Mouse (Mus musculus) heart, embryonic 13.5 days (tissue): ENCODE results near the gene Fam208a. TPM values are rescaled to one million over a fixed set of nuclear protein-coding genes. Genes with fewer than 3 reads are reported as not detected.

Experiments
- ATAC-seq: fragments of 200-750 bp; cut with Nextera tagmentation; 2 replicates; pipeline ENCODE4 v1.8.0; 2017; ENCODE audit warnings: moderate TSS enrichment; ENCODE audit not compliant: insufficient number of reproducible peaks, low FRiP score, low TSS enrichment; ENCODE audit errors: extremely low read depth
- H3K27ac ChIP-seq: fragments of 300-500 bp; sonication (generic); replicated peaks from 2 replicates; pipeline ENCODE4 v1.5.1; 2015; ENCODE audit warnings: moderate library complexity, mild to moderate bottlenecking, inconsistent platforms
- H3K27me3 ChIP-seq: fragments of 300-500 bp; sonication (generic); replicated peaks from 2 replicates; pipeline ENCODE4 v1.6.1; 2015; ENCODE audit warnings: mild to moderate bottlenecking, inconsistent platforms
- H3K36me3 ChIP-seq: fragments of 300-500 bp; sonication (generic); 2 replicates; pipeline ENCODE4 v1.6.1; 2015; ENCODE audit warnings: mild to moderate bottlenecking, inconsistent platforms
- H3K4me1 ChIP-seq: fragments of 300-500 bp; sonication (generic); 2 replicates; pipeline ENCODE4 v1.6.1; 2015; ENCODE audit warnings: inconsistent platforms
- H3K4me2 ChIP-seq: fragments of 300-500 bp; sonication (generic); 2 replicates; pipeline ENCODE4 v1.6.1; 2015; ENCODE audit warnings: inconsistent platforms, mild to moderate bottlenecking, moderate library complexity
- H3K4me3 ChIP-seq: fragments of 300-500 bp; sonication (generic); 2 replicates; pipeline ENCODE4 v1.5.1; 2015; ENCODE audit warnings: moderate library complexity, mild to moderate bottlenecking, inconsistent platforms
- H3K9ac ChIP-seq: fragments of 300-500 bp; sonication (generic); 2 replicates; pipeline ENCODE4 v1.6.1; 2015; ENCODE audit warnings: inconsistent platforms, mild to moderate bottlenecking, moderate library complexity
- H3K9me3 ChIP-seq: fragments of 300-500 bp; sonication (generic); 2 replicates; pipeline ENCODE4 v1.6.1; 2016; ENCODE audit warnings: inconsistent platforms
- WGBS: fragments of 180-500 bp; shearing (Covaris S2); methylation state at CpG from one replicate; pipeline ENCODE4 v1.1.7; 2015; ENCODE audit warnings: mixed read lengths; 5-methylcytosine and 5-hydroxymethylcytosine counted together
- polyA plus RNA-seq: library from polyadenylated mRNA; unstranded; fragments of >200 nt; fragmentation: Nextera tagmentation; extraction: Ambion mirVana; gene quantifications from 2 replicates; pipeline ENCODE4 v1.2.1, GENCODE M21; 2015

Fam208a gene
- polyA plus RNA-seq, 1 experiment from 2014 or later, result 8.5 TPM

DNA sequence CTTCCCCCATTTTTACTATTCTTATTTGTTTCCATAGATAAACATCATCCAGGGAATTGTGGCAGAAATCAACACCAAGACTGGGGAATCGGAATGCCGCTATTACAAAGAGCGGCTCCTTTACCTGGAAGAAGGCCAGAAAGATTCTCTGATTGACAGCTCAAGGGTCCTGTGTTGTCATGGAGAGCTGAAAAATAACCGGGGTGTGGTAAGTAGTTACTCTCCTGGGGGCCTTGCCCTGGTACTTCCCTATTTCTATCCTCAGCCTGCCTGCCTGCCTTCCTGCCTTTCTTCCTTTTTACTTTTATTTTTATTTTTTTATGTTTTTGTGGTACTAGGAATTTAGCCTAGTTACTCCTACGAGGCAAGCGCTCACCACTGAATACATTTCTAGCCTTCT is 31.1 kb upstream of the Fam208a start:
- H3K9ac ChIP-seq, result no peak overlapping the region
- no peaks in the 10 kb centered on the region for H3K9me3 ChIP-seq
- no peak overlapping the region for H3K27ac ChIP-seq
- no peak overlapping the region for H3K4me2 ChIP-seq
- no peak overlapping the region for H3K4me3 ChIP-seq
- 80% methylated on average over 6 of the region's 6 CpGs for WGBS
- H3K4me1 ChIP-seq, result peaks cover 10% of the 10 kb centered on the region; the same call in 1 of the 2 replicates
- ATAC-seq, result no peak
- peaks cover 43% of the 10 kb centered on the region for H3K36me3 ChIP-seq
- H3K27me3 ChIP-seq, result no peaks in the 10 kb centered on the region

DNA sequence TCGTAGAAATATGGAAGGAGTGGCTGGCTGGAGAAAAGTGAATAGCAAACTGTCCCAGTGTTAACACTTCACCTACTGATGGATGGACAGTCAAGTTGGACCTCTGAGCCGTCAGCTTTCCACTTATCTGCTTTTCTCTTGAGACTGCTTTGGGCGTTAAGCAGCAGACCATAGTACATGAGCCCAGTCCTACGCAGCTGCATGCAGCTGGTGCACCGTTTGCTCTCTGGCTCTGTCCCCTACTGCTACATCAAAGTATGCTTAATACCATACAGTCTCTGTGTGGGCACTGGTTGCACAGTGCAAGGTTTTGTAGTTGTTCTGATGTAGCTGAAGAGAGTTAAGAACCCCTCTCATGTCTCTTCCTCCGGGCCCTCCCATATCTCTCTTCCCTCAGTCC is 28.1 kb upstream of the Fam208a start:
- Histone ChIP-seq H3K9ac (no peak overlapping the region), H3K4me1 (peaks cover 10% of the 10 kb centered on the region; the same call in 1 of the 2 replicates), H3K9me3 (no peaks in the 10 kb centered on the region), H3K27ac (no peak overlapping the region), H3K4me2 (no peak overlapping the region), H3K4me3 (no peak overlapping the region), H3K27me3 (no peaks in the 10 kb centered on the region), H3K36me3 (peaks cover 63% of the 10 kb centered on the region)
- 61% methylated on average over 6 of the region's 6 CpGs for WGBS
- no peak for ATAC-seq

DNA sequence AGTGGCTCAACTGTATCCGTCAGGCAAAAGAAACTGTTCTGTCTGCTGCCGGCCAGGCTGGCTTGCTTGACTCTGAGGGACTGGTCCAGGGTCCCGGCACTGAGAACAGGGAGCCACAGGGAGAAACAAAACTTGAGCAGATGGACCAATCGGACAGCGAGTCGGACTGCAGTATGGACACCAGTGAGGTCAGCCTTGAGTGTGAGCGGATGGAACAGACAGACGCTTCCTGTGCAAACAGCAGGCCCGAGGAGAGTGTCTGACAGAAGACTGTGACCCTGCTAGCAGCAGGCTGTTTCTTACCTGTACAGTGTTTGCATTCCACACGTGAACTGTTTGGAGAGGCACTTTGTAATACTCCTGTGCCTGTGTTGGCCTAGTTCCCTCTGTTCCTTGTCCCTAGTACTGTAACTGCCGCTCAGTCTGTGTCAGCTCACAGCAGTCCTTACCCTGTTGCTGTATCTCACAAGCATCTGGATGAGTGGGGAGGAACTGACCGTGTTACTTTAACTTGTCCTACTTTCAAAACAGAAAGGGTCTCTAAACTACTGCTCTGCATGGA is 26.8 kb upstream of the Fam208a start:
- H3K36me3 ChIP-seq, result peaks cover 63% of the 10 kb centered on the region
- H3K9ac ChIP-seq, result no peak overlapping the region
- H3K9me3 ChIP-seq, result no peaks in the 10 kb centered on the region
- ATAC-seq, result no peak
- H3K27ac ChIP-seq, result no peak overlapping the region
- peaks cover 10% of the 10 kb centered on the region; the same call in 1 of the 2 replicates for H3K4me1 ChIP-seq
- WGBS, result 71% methylated on average over 12 of the region's 12 CpGs
- H3K4me2 ChIP-seq, result no peak overlapping the region
- no peak overlapping the region for H3K4me3 ChIP-seq
- H3K27me3 ChIP-seq, result no peaks in the 10 kb centered on the region

DNA sequence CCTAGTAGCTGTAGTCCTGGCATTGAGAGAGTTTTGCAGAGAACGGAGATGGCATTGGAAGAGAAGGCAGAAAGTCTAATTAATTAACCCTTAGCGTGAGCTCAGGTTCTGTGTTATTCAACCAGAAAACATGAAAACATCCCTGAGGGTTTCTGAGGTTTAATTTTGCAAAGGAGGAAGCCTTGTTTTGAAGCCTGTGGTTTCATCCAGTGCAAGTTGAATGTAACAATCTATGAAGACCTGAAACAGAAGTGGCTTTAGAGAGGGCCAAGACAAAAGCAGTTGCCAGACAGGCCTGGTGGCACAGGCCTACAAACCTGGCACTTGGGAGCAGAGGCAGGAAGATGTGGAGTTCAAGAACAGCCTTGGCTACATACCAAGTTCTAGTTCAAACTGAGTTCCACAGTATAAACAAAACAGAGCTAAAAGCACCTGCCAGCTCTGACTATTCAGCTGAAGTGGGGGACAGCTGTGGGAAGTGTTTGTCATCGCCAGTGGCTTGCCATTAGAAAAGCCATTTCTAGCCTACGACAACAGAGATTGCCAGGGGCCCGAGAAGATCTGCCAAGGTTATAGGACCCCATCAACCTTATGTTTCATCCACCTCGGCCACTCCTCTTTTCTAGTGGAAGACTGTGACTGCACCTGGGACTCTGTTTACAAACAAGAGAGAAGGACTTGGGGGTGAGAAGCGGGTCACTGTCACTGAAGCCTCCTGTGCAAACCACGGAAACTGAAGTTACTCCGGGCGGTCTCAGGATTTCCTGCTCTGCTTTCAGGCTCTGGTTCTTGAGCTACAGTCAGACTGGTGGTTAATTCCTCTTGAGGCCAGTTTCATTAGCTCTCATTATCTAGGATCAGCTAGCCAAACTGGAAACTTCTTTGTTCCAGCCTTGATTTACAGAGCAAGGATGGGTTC is 26.0 kb upstream of the Fam208a start:
- no peaks in the 10 kb centered on the region for H3K27me3 ChIP-seq
- H3K4me3 ChIP-seq, result no peak overlapping the region
- H3K4me1 ChIP-seq, result peaks cover 10% of the 10 kb centered on the region; the same call in 1 of the 2 replicates
- H3K9ac ChIP-seq, result no peak overlapping the region
- no peaks in the 10 kb centered on the region for H3K9me3 ChIP-seq
- H3K36me3 ChIP-seq, result peaks cover 61% of the 10 kb centered on the region
- no peak overlapping the region for H3K4me2 ChIP-seq
- WGBS, result 62% methylated on average over 10 of the region's 10 CpGs
- H3K27ac ChIP-seq, result no peak overlapping the region
- ATAC-seq, result no peak

DNA sequence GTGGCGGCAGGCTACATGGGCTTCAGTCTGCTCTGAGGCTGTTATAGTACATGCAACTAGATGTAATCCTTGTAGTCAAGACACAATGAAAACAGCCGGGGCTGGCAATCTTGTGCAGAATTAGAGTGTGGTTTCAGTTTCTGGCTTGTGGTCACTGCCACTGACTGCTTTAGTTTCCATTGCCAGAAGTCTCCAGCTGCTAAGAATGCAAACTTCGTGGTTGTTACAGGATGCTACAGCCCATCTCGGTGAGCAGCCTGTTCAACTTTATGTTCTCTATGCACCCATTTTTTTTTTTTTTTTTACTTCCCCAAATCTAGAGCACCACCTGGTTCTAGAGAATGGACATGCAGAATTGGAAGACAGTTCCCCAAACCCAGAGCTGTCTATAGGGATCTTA is 23.2 kb upstream of the Fam208a start:
- Histone ChIP-seq H3K9ac (no peak overlapping the region), H3K27me3 (no peaks in the 10 kb centered on the region), H3K4me3 (no peak overlapping the region), H3K9me3 (peaks cover 4% of the 10 kb centered on the region; the same call in 1 of the 2 replicates), H3K36me3 (peaks cover 40% of the 10 kb centered on the region), H3K27ac (no peak overlapping the region), H3K4me1 (peaks cover 9% of the 10 kb centered on the region; the same call in 1 of the 2 replicates), H3K4me2 (no peak overlapping the region)
- no peak for ATAC-seq
- WGBS, result 85% methylated on average over 4 of the region's 4 CpGs

DNA sequence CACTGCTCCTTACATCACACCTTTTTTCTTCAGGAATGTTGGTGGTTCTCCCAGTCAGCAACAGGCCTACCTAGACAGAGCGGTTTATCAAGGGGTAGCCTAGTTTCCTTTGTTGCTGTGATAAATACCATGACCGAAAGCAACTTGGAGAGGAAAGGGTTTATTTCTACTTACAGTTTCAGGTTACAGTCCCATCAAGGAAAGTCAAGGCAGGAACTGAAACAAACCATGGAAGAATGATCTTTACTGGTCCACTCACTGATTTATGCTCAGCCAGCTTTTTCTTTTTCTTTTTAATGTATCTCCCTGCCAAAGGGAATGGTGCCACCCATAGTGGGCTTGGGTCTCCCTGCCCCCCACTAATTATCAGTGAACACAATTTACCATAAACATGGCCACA is 22.7 kb upstream of the Fam208a start:
- ATAC-seq, result no peak
- Histone ChIP-seq H3K4me1 (0 out of 2 replicates have a peak, but pooled peaks cover 5% of the 10 kb centered on the region), H3K27me3 (no peaks in the 10 kb centered on the region), H3K9me3 (peaks cover 4% of the 10 kb centered on the region; the same call in 1 of the 2 replicates), H3K4me2 (no peak overlapping the region), H3K9ac (no peak overlapping the region), H3K27ac (no peak overlapping the region), H3K4me3 (no peak overlapping the region), H3K36me3 (peaks cover 35% of the 10 kb centered on the region)
- 84% methylated on average over 2 of the region's 2 CpGs for WGBS

DNA sequence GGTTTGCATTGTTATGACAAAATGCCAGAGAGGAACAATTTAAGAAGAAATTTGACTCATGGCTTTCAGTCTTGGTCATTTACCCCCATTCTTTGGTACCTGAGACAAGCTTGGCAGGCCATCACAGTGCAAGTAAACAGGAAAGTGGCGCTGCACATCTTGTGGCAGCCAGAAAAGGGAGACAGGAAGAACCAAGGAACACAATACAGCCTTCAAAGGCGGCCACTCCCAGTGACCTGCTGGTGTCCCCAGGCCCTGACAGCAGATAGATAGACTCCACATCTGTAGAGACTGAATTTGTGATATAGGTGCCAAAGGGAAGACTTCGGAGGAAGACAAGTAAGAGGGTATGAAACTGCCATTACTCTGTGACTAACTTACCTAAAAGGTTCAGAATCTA is 20.4 kb upstream of the Fam208a start:
- Histone ChIP-seq H3K4me1 (no peaks in the 10 kb centered on the region), H3K9ac (no peak overlapping the region), H3K27me3 (no peaks in the 10 kb centered on the region), H3K9me3 (peaks cover 4% of the 10 kb centered on the region; the same call in 1 of the 2 replicates), H3K4me2 (no peak overlapping the region), H3K27ac (no peak overlapping the region), H3K36me3 (peaks cover 16% of the 10 kb centered on the region), H3K4me3 (no peak overlapping the region)
- WGBS, result 75% methylated on average over 3 of the region's 3 CpGs
- ATAC-seq, result no peak

DNA sequence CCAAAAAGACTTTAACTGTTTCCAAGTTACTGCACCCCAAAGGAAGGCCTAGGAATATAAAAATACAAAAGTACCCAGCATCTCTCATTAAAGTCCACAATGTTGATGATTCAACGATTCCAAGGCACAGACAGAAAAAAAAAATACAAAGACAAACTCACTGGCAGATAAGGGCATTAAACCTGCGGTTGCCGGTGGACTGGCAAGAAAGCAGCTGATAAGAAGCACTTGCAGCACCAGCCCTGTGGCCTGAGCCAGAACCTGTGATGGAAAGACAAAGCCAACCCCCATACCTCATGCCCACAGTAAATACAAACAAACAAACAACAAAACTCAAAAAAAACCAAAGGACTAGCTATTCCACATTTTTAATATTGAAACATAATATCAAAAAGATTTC is 19.0 kb upstream of the Fam208a start:
- no peak for ATAC-seq
- no peak overlapping the region for H3K4me2 ChIP-seq
- WGBS, result 21% methylated on average over 3 of the region's 3 CpGs
- peaks cover 2% of the 10 kb centered on the region for H3K36me3 ChIP-seq
- no peak overlapping the region for H3K27ac ChIP-seq
- H3K27me3 ChIP-seq, result no peaks in the 10 kb centered on the region
- no peaks in the 10 kb centered on the region for H3K4me1 ChIP-seq
- peaks cover 4% of the 10 kb centered on the region; the same call in 1 of the 2 replicates for H3K9me3 ChIP-seq
- no peak overlapping the region for H3K9ac ChIP-seq
- no peak overlapping the region for H3K4me3 ChIP-seq

DNA sequence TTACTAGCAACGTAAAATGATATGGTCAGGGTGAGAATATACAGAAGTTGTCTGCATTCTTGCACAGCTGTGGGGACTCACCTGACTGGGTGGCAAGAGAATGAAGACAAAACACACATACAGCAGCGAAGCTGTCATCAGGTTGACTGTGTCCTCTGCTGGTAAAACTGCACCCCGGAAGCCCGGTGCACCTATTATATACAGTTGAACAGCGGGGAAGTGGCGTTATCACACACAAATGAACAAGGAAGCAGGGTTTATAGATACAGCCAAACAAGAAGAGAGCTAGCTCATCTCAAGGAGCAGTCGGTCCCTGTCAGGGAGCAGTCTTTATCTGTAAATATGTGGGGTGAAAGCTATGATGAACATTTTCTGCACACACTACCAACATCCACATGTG is 17.1 kb upstream of the Fam208a start:
- H3K36me3 ChIP-seq, result no peaks in the 10 kb centered on the region
- peaks cover 4% of the 10 kb centered on the region; the same call in 1 of the 2 replicates for H3K9me3 ChIP-seq
- H3K27ac ChIP-seq, result no peak overlapping the region
- no peak for ATAC-seq
- H3K27me3 ChIP-seq, result no peaks in the 10 kb centered on the region
- no peaks in the 10 kb centered on the region for H3K4me1 ChIP-seq
- no peak overlapping the region for H3K9ac ChIP-seq
- 78% methylated on average over 7 of the region's 7 CpGs for WGBS
- no peak overlapping the region for H3K4me2 ChIP-seq
- no peak overlapping the region for H3K4me3 ChIP-seq

DNA sequence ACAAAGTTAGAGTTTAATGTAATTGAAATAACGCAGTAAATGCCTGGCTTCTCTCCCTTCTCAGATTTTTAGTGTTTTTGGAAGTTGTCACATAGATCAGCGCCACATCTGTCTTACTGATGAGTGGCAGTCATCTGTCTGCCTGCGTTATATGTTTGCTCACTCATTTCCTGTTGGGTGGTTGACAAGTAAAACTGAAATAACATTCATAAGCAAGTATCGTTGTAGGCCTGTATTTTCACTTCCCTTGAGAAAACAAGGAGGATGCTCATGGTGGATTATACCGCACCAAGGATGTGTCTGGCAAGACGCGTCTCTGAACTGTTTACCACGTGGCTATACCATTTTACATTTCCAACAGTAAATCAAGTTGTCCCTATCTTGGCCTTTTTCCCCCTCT is 15.9 kb upstream of the Fam208a start:
- Histone ChIP-seq H3K36me3 (no peaks in the 10 kb centered on the region), H3K9me3 (peaks cover 4% of the 10 kb centered on the region; the same call in 1 of the 2 replicates), H3K4me1 (no peaks in the 10 kb centered on the region), H3K9ac (no peak overlapping the region), H3K4me3 (no peak overlapping the region), H3K27me3 (no peaks in the 10 kb centered on the region), H3K4me2 (no peak overlapping the region), H3K27ac (no peak overlapping the region)
- 71% methylated on average over 8 of the region's 8 CpGs for WGBS
- no peak for ATAC-seq

DNA sequence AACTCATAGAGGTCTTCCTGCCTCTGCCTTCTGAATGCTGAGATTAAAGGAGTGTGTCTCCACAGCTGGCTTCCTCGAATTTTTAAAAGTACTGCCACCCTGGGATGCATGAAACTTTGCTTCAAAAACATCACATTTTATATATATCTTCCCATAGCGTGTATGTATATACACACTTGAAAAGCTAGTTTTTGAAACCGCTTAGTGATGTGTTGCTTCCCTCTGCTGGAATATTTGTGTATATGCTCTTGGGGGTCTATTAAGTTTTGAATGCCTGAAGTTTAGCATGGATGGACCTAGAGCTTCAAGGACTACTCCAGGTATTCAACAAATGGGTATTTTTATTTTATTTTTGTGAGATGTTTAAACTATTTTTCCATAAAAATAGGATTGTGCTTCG is 14.7 kb upstream of the Fam208a start:
- H3K9me3 ChIP-seq, result peaks cover 4% of the 10 kb centered on the region; the same call in 1 of the 2 replicates
- WGBS, result 28% methylated on average over 4 of the region's 4 CpGs

More for the DNA sequence above, 14.7 kb upstream of the Fam208a start:
- Histone ChIP-seq H3K4me3 (no peak overlapping the region), H3K4me1 (no peaks in the 10 kb centered on the region), H3K36me3 (no peaks in the 10 kb centered on the region), H3K9ac (no peak overlapping the region), H3K27me3 (no peaks in the 10 kb centered on the region), H3K4me2 (no peak overlapping the region), H3K27ac (no peak overlapping the region)
- ATAC-seq, result no peak
